Mouse (Mus musculus) lung, adult 18-20 months (tissue): ENCODE data around the gene Ripk4.
A peak's percentile ranks its signal among the peaks of the same experiment; 100 is the strongest.

Source experiments
- DNase-seq, 2 experiments: peaks; one replicate each; pipeline ENCODE4 v3.0.0; 2022; ENCODE audit warnings: mixed read lengths in 2 of 2

Gene Ripk4

GRCm38 (mm10) chr16:97734760-97735322 is 28.7 kb downstream of the Ripk4 start:
- DNase-seq, result peak in 1 of 2 experiments; percentile 52

GRCm38 (mm10) chr16:97733599-97733998 is 30.0 kb downstream of the Ripk4 start:
- no peak for DNase-seq

GRCm38 (mm10) chr16:97730321-97730720 is 33.3 kb downstream of the Ripk4 start:
- peak; percentile 16 to 56 for DNase-seq

GRCm38 (mm10) chr16:97726436-97726835 is 37.2 kb downstream of the Ripk4 start:
- DNase-seq, result no peak

GRCm38 (mm10) chr16:97720093-97720492 is 43.5 kb downstream of the Ripk4 start:
- peak in 1 of 2 experiments; percentile 42 for DNase-seq

- DNase-seq, result no peak
Measured at GRCm38 (mm10) chr16:97719392-97719983, 44.1 kb downstream of the Ripk4 start.

- DNase-seq, result peak; percentile 22 to 61
Measured at GRCm38 (mm10) chr16:97716567-97716966, 47.0 kb downstream of the Ripk4 start.

- no peak for DNase-seq
Measured at GRCm38 (mm10) chr16:97712129-97712528, 51.5 kb downstream of the Ripk4 start.

GRCm38 (mm10) chr16:97701871-97702270 is 61.7 kb downstream of the Ripk4 start:
- no peak for DNase-seq

- peak; percentile 61 to 79 for DNase-seq
Measured at GRCm38 (mm10) chr16:97697769-97698168, 65.8 kb downstream of the Ripk4 start.

- DNase-seq, result no peak
Measured at GRCm38 (mm10) chr16:97695709-97696108, 67.9 kb downstream of the Ripk4 start.
